Mouse (Mus musculus) layer of hippocampus, adult 8-10 months (tissue): ENCODE data around the gene Dock3. TPM values are rescaled to one million over a fixed set of nuclear protein-coding genes. Genes with fewer than 3 reads are reported as not detected.

Source experiments
- DNase-seq, 2 experiments: peaks; one replicate each; pipeline ENCODE4 v3.0.0; 2022; ENCODE audit warnings: low spot score in 2 of 2
- total RNA-seq, 4 experiments: library from RNA; stranded (reverse); gene quantifications; 2 replicates each; pipeline ENCODE4 v1.2.4; 2022

Dock3 gene
- total RNA-seq, 4 experiments from 2014 or later, result 105 to 129 (median 117) TPM

DNA sequence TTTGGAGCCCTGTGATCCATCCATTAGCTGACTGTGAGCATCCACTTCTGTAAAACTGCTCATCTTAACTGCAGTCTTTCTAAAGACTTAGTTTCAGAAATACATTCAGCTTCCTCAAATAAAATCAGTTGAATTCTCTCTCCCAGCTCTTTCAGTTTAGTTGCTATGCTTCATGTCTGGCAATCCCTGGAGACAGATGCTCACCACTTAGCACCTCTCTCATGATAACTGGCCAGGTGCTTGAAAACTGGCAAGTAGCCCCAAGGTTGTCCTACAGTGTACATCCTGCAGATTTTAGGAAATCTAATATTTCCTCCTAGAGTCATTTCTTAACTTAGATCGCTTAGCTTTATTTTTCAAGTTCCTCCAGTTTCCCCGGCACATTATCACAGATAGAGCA, 193.8 kb downstream of the Dock3 start:
- no peak for DNase-seq

DNA sequence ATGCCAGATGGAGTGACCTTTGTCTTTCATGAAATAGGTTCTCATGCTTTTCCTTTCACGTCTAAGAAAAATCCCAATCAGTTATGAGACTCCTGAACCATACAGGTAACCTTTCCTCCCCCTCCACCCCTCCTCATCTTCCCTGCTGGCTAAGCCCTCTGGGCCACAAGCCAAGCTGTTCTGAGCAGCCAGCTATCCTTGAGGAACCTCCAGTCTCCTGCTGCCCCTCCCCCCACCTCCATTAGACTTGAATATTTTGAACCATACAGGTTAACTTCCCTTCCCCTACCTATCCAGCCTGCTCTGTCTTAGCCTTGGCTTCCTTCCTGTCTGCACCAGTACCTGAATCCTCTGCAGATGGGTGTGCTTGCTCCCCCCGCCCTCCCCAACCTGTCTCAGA, 204.1 kb downstream of the Dock3 start:
- DNase-seq, result no peak

GRCm38 (mm10) chr9:107009841-107010240, 221.9 kb downstream of the Dock3 start:
- no peak for DNase-seq

DNA sequence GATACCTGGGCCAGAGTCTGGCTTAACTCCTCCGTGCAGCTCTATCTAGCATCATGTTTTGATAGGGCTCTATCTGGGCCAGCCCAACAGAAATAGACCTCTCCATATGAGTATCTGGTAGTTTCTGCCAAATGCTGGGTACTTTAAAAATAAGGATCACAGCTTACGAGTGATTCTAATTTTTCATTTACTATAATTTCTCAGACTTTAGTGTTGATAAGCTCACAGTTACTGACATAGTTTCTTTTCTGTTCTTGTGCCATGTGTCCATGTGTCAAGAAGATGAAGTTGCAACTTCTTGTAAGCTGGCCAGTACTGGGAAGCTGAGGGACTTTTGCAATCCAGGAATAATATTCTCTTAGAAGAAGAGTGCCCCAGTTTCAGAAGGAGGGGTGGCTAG, 228.5 kb downstream of the Dock3 start:
- no peak for DNase-seq

- DNase-seq, result no peak
Observed at GRCm38 (mm10) chr9:106970742-106971141, 261.0 kb downstream of the Dock3 start.

GRCm38 (mm10) chr9:106958452-106958851, 273.3 kb downstream of the Dock3 start:
- no peak for DNase-seq

- no peak for DNase-seq
Observed at GRCm38 (mm10) chr9:106955486-106955885, 276.2 kb downstream of the Dock3 start.

GRCm38 (mm10) chr9:106934998-106935397, 296.7 kb downstream of the Dock3 start:
- DNase-seq, result no peak

- DNase-seq, result no peak
Observed at GRCm38 (mm10) chr9:106914878-106915277, 316.8 kb downstream of the Dock3 start.

- no peak for DNase-seq
Observed at GRCm38 (mm10) chr9:106913759-106914158, 317.9 kb downstream of the Dock3 start.

DNA sequence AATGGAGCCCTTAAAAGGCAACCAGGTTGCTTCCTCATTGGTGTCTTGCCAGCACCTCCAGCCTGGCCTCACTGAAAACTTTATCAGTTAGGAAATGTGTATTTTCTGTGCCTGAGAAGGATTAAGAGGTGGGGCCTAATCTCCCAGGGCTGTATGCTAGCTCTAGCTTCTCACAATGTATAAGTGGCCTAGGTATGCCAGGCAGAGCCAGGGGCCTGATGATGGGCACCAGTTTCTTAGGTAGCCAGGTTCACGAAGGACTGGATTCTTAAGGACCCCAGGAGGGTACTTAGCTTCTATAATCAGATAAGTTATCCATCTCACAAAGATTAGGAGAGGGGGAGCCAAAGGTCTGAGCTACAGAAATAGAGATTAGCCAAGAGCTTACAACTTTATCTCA, 320.1 kb downstream of the Dock3 start:
- no peak for DNase-seq

- DNase-seq, result peak in 1 of 2 experiments; percentile 2
Observed at GRCm38 (mm10) chr9:106908715-106909114, 323.0 kb downstream of the Dock3 start.

- peak; percentile 1 for DNase-seq
Observed at GRCm38 (mm10) chr9:106908174-106908573, 323.5 kb downstream of the Dock3 start.

DNA sequence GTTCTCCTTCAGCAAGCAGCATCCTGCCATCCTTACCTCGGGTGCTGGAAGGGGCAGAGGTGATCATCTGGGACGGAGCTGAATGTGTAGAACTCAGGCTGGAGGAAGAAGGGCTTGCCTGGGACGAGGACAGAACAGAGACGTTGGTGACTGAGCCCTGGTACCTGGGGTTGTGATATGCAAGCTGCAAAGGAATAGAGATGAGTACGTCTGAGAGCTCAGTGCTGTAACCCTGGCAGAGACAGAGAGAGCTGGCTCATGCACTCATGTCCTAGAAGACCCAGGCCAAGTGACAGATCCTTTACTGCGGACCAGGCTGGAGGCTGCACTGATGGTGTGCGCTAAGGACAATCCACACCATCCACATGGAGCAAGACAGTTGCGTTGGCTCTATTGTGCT, 325.1 kb downstream of the Dock3 start:
- peak; percentile 1 to 2 for DNase-seq

DNA sequence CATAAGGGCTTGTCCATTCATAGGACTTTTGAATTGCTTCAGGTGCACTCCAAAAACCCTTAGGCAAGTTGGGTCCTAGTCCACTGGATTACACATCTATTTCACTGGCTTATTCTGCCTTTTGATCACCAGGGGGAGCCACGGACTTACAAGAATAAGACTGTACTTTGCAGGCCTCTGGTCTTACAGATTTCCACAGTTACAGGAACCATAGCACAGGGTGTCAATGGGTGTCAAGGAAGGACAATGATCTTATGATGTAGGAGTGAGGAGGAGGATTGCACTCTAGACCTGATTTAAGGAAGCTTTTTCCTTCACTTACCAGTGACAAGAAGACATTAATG, 327.9 kb downstream of the Dock3 start:
- DNase-seq, result peak in 1 of 2 experiments; percentile 29

DNA sequence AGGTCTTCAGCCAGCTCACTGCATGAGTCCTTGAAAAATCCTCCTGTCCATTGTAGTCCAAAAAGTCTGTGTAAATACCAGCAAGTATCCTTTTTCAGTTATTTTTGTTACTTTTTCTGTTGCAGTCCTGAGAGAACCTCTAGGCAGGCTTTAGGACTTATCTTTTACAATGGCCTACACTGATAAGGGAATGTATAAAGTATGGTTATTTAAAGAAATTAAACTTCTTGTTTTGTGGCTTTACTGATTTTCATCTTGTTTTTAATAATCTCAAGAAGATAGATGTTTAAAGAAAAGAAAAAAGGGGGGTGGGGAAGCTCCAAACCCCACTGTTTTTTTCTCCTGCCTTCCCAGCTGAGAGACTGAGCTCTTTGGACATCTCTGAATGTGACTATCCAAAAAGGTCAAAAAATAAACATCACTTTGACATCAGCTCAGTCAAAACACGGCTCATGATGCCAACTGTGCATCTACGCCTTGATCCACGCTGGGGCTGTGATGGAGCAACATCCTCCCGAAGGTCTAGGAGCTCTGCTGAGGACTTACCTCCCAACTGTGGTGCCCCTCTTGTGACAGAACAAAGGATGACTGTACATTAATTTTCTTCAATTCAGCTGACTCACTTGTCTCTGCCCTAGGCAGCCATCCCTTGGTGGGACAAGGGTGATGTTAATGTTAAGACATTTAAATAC, 328.5 kb downstream of the Dock3 start:
- DNase-seq, result peak in 1 of 2 experiments; percentile 1

- no peak for DNase-seq
Observed at GRCm38 (mm10) chr9:106901596-106901995, 330.1 kb downstream of the Dock3 start.

GRCm38 (mm10) chr9:106898901-106899300, 332.8 kb downstream of the Dock3 start:
- no peak for DNase-seq

DNA sequence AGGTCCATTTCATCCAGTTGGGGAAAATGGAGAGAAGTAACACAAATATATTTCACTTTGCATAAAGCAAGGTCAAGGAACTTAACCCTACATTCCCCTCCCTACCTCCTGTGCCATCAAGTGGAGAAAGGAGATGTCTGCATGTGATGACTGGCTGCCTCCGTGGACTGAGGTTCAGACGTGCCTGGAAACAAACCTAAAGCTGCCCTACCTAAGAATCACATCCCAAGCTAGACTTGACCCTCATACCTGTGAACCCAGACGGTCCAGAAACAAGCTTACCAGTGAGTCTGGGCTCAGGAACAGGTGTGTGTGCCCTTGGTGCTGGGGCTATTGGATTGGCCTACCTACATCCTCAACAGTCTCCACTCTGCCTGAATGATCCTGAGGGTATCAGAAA, 338.4 kb downstream of the Dock3 start:
- no peak for DNase-seq

GRCm38 (mm10) chr9:106892552-106892875, 339.2 kb downstream of the Dock3 start:
- DNase-seq, result no peak

DNA sequence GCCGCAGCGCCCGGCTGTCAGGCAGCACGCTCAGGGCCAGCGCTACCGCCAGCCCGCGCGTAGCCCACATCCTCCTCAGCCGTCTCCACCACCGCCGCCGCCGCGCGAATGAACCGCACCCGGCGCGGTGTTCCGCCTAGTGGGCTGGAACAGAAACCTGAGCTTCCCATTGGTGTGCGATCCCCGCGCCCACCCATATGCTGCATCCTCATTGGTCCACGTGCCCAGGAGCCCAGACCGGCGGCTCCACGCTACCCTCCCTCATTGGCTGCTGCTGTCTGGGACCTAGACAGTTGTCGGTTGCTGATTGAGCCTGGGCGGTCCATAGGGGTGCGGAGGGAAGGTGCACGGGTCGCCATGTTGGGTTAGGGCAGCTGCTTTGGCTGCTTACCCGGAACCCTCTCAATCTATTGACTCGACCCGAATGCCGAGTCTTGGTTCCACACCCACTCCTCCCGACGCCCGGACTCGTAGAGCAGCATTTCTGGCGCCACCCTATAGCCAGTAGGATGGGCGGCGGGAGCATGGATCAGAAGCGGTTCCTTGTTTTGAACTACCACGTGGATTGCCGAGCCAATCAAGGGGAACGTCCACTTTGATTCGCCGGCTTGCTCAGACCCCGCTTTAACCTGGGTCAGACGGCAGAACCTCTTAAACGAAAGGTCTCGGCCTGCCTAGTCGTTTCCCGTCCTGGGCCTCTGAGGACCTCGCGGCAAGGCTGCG, 339.7 kb downstream of the Dock3 start, which contains the start of gene Manf:
Gene Manf (minus strand): TSS at position 151 of the 723 bp plus-strand sequence.
- peak; percentile 98 to 99 for DNase-seq

GRCm38 (mm10) chr9:106891341-106891741, 340.4 kb downstream of the Dock3 start:
- no peak for DNase-seq
